Mouse (Mus musculus) spleen, adult 2 months (tissue): ENCODE measurements at regions not wholly inside any gene's neighbourhood (a gene's known extent, or its start where the extent isn't known, plus 50 kb on each side); places are given as distances from the start of the nearest gene placed in this dataset.

Experiments
- CTCF ChIP-seq: fragments of 200-500 bp; IDR thresholded peaks from 2 replicates; pipeline ENCODE4 v1.5.1; 2011; ENCODE audit warnings: mild to moderate bottlenecking, inconsistent platforms; ENCODE audit not compliant: insufficient read depth, insufficient read length, insufficient replicate concordance; ENCODE audit errors: extremely low read depth
- POLR2A ChIP-seq: fragments of 200-500 bp; IDR thresholded peaks from 2 replicates; pipeline ENCODE4 v1.6.1; 2011; ENCODE audit warnings: low read depth, low read length, inconsistent platforms

- TF ChIP-seq POLR2A: no peak
- no peak for TF ChIP-seq CTCF
Measured at GRCm38 (mm10) chr6:82835222-82836064, 61.2 kb upstream of the Hk2 start.
